Mouse (Mus musculus) CH12.LX (cell line): ENCODE results near the gene Eya2. TPM values are rescaled to one million over a fixed set of nuclear protein-coding genes. Genes with fewer than 3 reads are reported as not detected.

ENCODE experiments used
- DNase-seq: peaks from one replicate; pipeline ENCODE4 v3.0.0-alpha.2; 2013; ENCODE audit errors: extremely low read depth
- H3K27ac ChIP-seq: 2 replicates; pipeline ENCODE4 v1.5.1; 2012; ENCODE audit warnings: low read depth, mild to moderate bottlenecking, control low read depth, moderate library complexity; ENCODE audit not compliant: insufficient read depth
- H3K27me3 ChIP-seq: replicated peaks from 2 replicates; pipeline ENCODE3; 2012; ENCODE audit warnings: inconsistent platforms
- H3K36me3 ChIP-seq, 2 experiments: replicated peaks in 1 of 2; 2 replicates each; pipeline versions ENCODE3 to v1.6.1; 2012; ENCODE audit warnings: inconsistent platforms in 1 of 2, low read length in 1 of 2, mild to moderate bottlenecking in 1 of 2, mixed read lengths in 1 of 2, moderate library complexity in 1 of 2; ENCODE audit not compliant: control insufficient read depth in 1 of 2, insufficient read depth in 1 of 2
- H3K4me1 ChIP-seq, 2 experiments: 2 replicates each; pipeline ENCODE4 v1.6.1; 2012; ENCODE audit warnings: inconsistent platforms in 1 of 2, moderate library complexity in 1 of 2; ENCODE audit not compliant: insufficient read depth in 2 of 2, control insufficient read depth in 1 of 2
- H3K4me2 ChIP-seq: 2 replicates; pipeline ENCODE4 v1.6.1; 2012; ENCODE audit warnings: low read depth, mild to moderate bottlenecking, control low read depth; ENCODE audit not compliant: poor library complexity, insufficient read depth, severe bottlenecking
- H3K4me3 ChIP-seq, 3 experiments: fragments of 150-350 bp in 1 of 3; sonication (generic) in 1 of 3; replicated peaks in 1 of 3; 2 replicates each; pipeline versions ENCODE3 to v1.5.1; 2011 to 2012; ENCODE audit warnings: low read depth in 2 of 3, low read length in 2 of 3, mild to moderate bottlenecking in 2 of 3, moderate library complexity in 2 of 3, control low read depth in 1 of 3, improper control_type of control experiment in 1 of 3, inconsistent platforms in 1 of 3, mixed read lengths in 1 of 3; ENCODE audit not compliant: poor library complexity in 1 of 3
- H3K79me2 ChIP-seq: replicated peaks from 2 replicates; pipeline ENCODE4 v1.6.1; 2012; ENCODE audit warnings: mild to moderate bottlenecking, moderate library complexity; ENCODE audit not compliant: control insufficient read depth, poor library complexity, insufficient read depth, severe bottlenecking; ENCODE audit errors: extremely low read depth
- H3K9ac ChIP-seq: 2 replicates; pipeline ENCODE4 v1.6.1; 2012; ENCODE audit warnings: low read depth, mild to moderate bottlenecking, control low read depth, moderate library complexity; ENCODE audit not compliant: insufficient read depth
- H3K9me3 ChIP-seq: replicated peaks from 2 replicates; pipeline ENCODE3; 2012; ENCODE audit warnings: low read length, inconsistent platforms, mixed read lengths
- BHLHE40 ChIP-seq: IDR thresholded peaks from 2 replicates; pipeline ENCODE4 v1.6.1; 2011; ENCODE audit warnings: mild to moderate bottlenecking, low read depth, low read length, improper control_type of control experiment
- CHD1 ChIP-seq: IDR thresholded peaks from 2 replicates; pipeline ENCODE4 v1.6.1; 2012; ENCODE audit warnings: low read depth, low read length, improper control_type of control experiment, inconsistent platforms
- CHD2 ChIP-seq: IDR thresholded peaks from 2 replicates; pipeline ENCODE4 v1.6.1; 2011; ENCODE audit warnings: low read length, improper control_type of control experiment
- E2F4 ChIP-seq: IDR thresholded peaks from 2 replicates; pipeline ENCODE4 v1.6.1; 2011; ENCODE audit warnings: low read depth, low read length, improper control_type of control experiment; ENCODE audit not compliant: insufficient replicate concordance
- ELF1 ChIP-seq: IDR thresholded peaks from 2 replicates; pipeline ENCODE4 v1.6.1; 2014; ENCODE audit warnings: low read depth, mild to moderate bottlenecking, inconsistent platforms, low read length, improper control_type of control experiment
- EP300 ChIP-seq: IDR thresholded peaks from 2 replicates; pipeline ENCODE4 v1.6.1; 2011; ENCODE audit warnings: low read length, improper control_type of control experiment
- GABPA ChIP-seq: IDR thresholded peaks from 2 replicates; pipeline ENCODE4 v1.6.1; 2012; ENCODE audit warnings: low read depth, low read length, improper control_type of control experiment, inconsistent platforms; ENCODE audit not compliant: insufficient replicate concordance
- HCFC1 ChIP-seq: IDR thresholded peaks from 2 replicates; pipeline ENCODE4 v1.6.1; 2012; ENCODE audit warnings: low read depth, mild to moderate bottlenecking, inconsistent platforms, low read length, improper control_type of control experiment
- IRF4 ChIP-seq: IDR thresholded peaks from 2 replicates; pipeline ENCODE4 v1.6.1; 2014; ENCODE audit warnings: low read depth, mild to moderate bottlenecking, inconsistent platforms, low read length, improper control_type of control experiment
- JUN ChIP-seq: IDR thresholded peaks from 2 replicates; pipeline ENCODE4 v1.6.1; 2011; ENCODE audit warnings: low read depth, mild to moderate bottlenecking, low read length, improper control_type of control experiment, moderate library complexity; ENCODE audit not compliant: insufficient read depth
- KAT2A ChIP-seq: IDR thresholded peaks from 2 replicates; pipeline ENCODE4 v1.6.1; 2012; ENCODE audit warnings: low read length, improper control_type of control experiment, inconsistent platforms; ENCODE audit not compliant: insufficient replicate concordance
- MAX ChIP-seq: IDR thresholded peaks from 2 replicates; pipeline ENCODE4 v1.6.1; 2011; ENCODE audit warnings: low read length, improper control_type of control experiment
- MEF2A ChIP-seq: IDR thresholded peaks from 2 replicates; pipeline ENCODE4 v1.6.1; 2014; ENCODE audit warnings: low read depth, mild to moderate bottlenecking, inconsistent platforms, low read length, improper control_type of control experiment, borderline replicate concordance
- MXI1 ChIP-seq: IDR thresholded peaks from 2 replicates; pipeline ENCODE4 v1.6.1; 2011; ENCODE audit warnings: mild to moderate bottlenecking, low read depth, low read length, improper control_type of control experiment
- MYC ChIP-seq: IDR thresholded peaks from 2 replicates; pipeline ENCODE4 v1.6.1; 2011; ENCODE audit warnings: low read depth, mild to moderate bottlenecking, improper control_type of control experiment, low read length
- POLR2A ChIP-seq: IDR thresholded peaks from 2 replicates; pipeline ENCODE4 v1.6.1; 2011; ENCODE audit warnings: low read depth, mild to moderate bottlenecking, improper control_type of control experiment, low read length
- RCOR1 ChIP-seq: conservative IDR thresholded peaks from 2 replicates; pipeline ENCODE4 v1.6.1; 2012; ENCODE audit warnings: low read depth, mild to moderate bottlenecking, inconsistent platforms, low read length, improper control_type of control experiment
- SMC3 ChIP-seq: IDR thresholded peaks from 2 replicates; pipeline ENCODE4 v1.6.1; 2011; ENCODE audit warnings: low read depth, low read length, improper control_type of control experiment
- TCF12 ChIP-seq: IDR thresholded peaks from 2 replicates; pipeline ENCODE4 v1.6.1; 2014; ENCODE audit warnings: low read depth, mild to moderate bottlenecking, inconsistent platforms, low read length, improper control_type of control experiment
- USF1 ChIP-seq: IDR thresholded peaks from 2 replicates; pipeline ENCODE4 v1.6.1; 2014; ENCODE audit warnings: low read depth, mild to moderate bottlenecking, inconsistent platforms, low read length, improper control_type of control experiment
- ZC3H11A ChIP-seq: IDR thresholded peaks from 2 replicates; pipeline ENCODE4 v1.6.1; 2012; ENCODE audit warnings: low read depth, mild to moderate bottlenecking, inconsistent platforms, low read length, improper control_type of control experiment
- ZNF384 ChIP-seq: IDR thresholded peaks from 2 replicates; pipeline ENCODE4 v1.6.1; 2012; ENCODE audit warnings: low read depth, low read length, improper control_type of control experiment, inconsistent platforms
- dilution Hi-C: fragments of 300-500 bp; cut with MboI; formaldehyde crosslinking; loops from 2 replicates; pipeline ENCODE4 v1.14.3; 2020; ENCODE audit warnings: low sequenced_read_pairs; ENCODE audit not compliant: extremely low pct_unique_long_range_greater_than_20kb, extremely low pct_ligation_motif_present
- in situ Hi-C: fragments of 300-500 bp; cut with MboI; formaldehyde crosslinking; loops from 3 replicates; pipeline ENCODE4 v1.14.3; 2019; ENCODE audit warnings: low sequenced_read_pairs, low pct_ligation_motif_present, low pct_unique_long_range_greater_than_20kb, mixed read lengths
- polyA plus RNA-seq: library from polyadenylated mRNA; unstranded; fragments of >175 nt; gene quantifications from 2 replicates; pipeline ENCODE4 v1.2.1, GENCODE M21; 2012; ENCODE audit warnings: low read depth; ENCODE audit not compliant: insufficient read length
- total RNA-seq, 2 experiments: library from RNA; depleted of rRNA; stranded (reverse); fragments of 300-350 nt in 1 of 2; fragments of >200 nt in 1 of 2; gene quantifications; 2 replicates each; pipeline ENCODE4 v1.2.3; 2012 to 2014

The Eya2 gene
- total and polyA plus RNA-seq, 3 experiments, result not detected

GRCm38 (mm10) chr2:165788796-165789195 lies 194.0 kb downstream of the Eya2 start:
- Histone ChIP-seq H3K79me2 (peaks cover 23% of the 10 kb centered on the region), H3K27me3 (no peaks in the 10 kb centered on the region), H3K9ac (peak overlapping the region; percentile 46), H3K36me3 (peaks cover 73 to 88% of the 10 kb centered on the region in 2 experiments), H3K4me1 (peaks cover 43 to 71% of the 10 kb centered on the region in 2 experiments), H3K9me3 (no peaks in the 10 kb centered on the region), H3K4me3 (peak overlapping the region in 1 of 3 experiments; percentile 39), H3K27ac (peak overlapping the region; percentile 98), H3K4me2 (0 out of 2 replicates have a peak overlapping the region, but pooled peaks have one; percentile 8)
- dilution Hi-C loops, result no loop called here
- in situ Hi-C loops, result loop anchor here (25.0 kb wide), 1 partner anchor 249 kb away; no protein-coding TSS in a partner anchor
- DNase-seq, result peak; percentile 70
- TF ChIP-seq JUN, result no peak
- peak; percentile 68 for TF ChIP-seq BHLHE40
- TF ChIP-seq ZNF384, result 0 out of 2 replicates have a peak, but pooled peaks have one; percentile 5
- no peak for TF ChIP-seq MXI1
- TF ChIP-seq POLR2A, result peak; percentile 20; the same call in 1 of the 2 replicates
- TF ChIP-seq HCFC1, result no peak
- peak; percentile 42; the same call in 1 of the 2 replicates for TF ChIP-seq ELF1
- TF ChIP-seq IRF4, result peak; percentile 91
- peak; percentile 75; the same call in 1 of the 2 replicates for TF ChIP-seq EP300
- peak; percentile 100 for TF ChIP-seq CHD1
- no peak for TF ChIP-seq ZC3H11A
- TF ChIP-seq MEF2A, result peak; percentile 78
- TF ChIP-seq MYC, result peak; percentile 79
- peak; percentile 64; the same call in 1 of the 2 replicates for TF ChIP-seq MAX
- peak; percentile 89 for TF ChIP-seq TCF12

DNA sequence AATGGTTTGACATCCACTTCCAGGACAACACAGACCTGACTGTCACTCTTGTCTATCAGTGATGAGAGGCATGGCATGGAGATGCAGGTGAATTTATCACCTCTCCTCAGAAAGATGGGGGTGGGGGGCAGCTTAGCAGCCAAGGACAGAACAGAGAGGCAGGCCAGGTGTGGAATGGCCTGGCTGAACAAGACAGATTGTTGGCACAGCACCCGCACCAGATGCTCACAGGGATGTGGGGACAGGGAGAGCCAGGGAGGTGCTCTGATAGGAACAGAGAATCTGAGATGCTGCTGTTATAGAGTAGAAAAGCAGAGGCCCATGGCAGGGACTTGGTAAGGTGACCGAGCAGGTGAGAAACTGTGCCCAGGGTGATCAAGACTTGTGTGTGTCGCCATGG lies 194.8 kb downstream of the Eya2 start:
- in situ Hi-C loops, result loop anchor here (25.0 kb wide), 1 partner anchor 248 kb away; no protein-coding TSS in a partner anchor
- H3K27ac ChIP-seq, result peak overlapping the region; percentile 98
- H3K36me3 ChIP-seq, result peaks cover 74 to 86% of the 10 kb centered on the region in 2 experiments
- no peak overlapping the region for H3K9ac ChIP-seq
- no peak overlapping the region for H3K4me2 ChIP-seq
- dilution Hi-C loops, result no loop called here
- H3K9me3 ChIP-seq, result no peaks in the 10 kb centered on the region
- TF ChIP-seq TCF12 (no peak), IRF4 (no peak), ZNF384 (no peak), CHD2 (no peak), KAT2A (no peak), E2F4 (no peak), SMC3 (no peak), ZC3H11A (no peak), GABPA (no peak), EP300 (no peak), ELF1 (no peak), MXI1 (no peak), CHD1 (no peak), RCOR1 (no peak), USF1 (no peak)
- peaks cover 50 to 80% of the 10 kb centered on the region in 2 experiments for H3K4me1 ChIP-seq
- no peaks in the 10 kb centered on the region for H3K27me3 ChIP-seq
- peaks cover 23% of the 10 kb centered on the region for H3K79me2 ChIP-seq
- no peak for DNase-seq
- no peak overlapping the region for H3K4me3 ChIP-seq
